Mouse (Mus musculus) gastrocnemius, postnatal 4 days (tissue): ENCODE data around the gene Map4k5. TPM values are rescaled to one million over a fixed set of nuclear protein-coding genes. Genes with fewer than 3 reads are reported as not detected.

Source experiments
- DNase-seq, 2 experiments: peaks; one replicate each; pipeline ENCODE4 v3.0.0; 2021 to 2022; ENCODE audit warnings: low spot score in 2 of 2, mixed read lengths in 2 of 2
- long read RNA-seq, 2 experiments: library from polyadenylated mRNA; stranded (forward); transcript quantifications; one replicate each; pipeline ENCODE4 v2.0.0; 2021
- total RNA-seq, 2 experiments: library from RNA; stranded (reverse); gene quantifications; 2 replicates each; pipeline ENCODE4 v1.2.3; 2021

The Map4k5 gene
- 10 to 100 TPM; 33.7 to 40.4 TPM for total RNA-seq
- long read RNA-seq, experiment 1, partial matches to known transcripts = 5 of 48 reads
- long read RNA-seq, experiment 1, other reads (novel, unspliced or antisense) = 43 of 48 reads
- long read RNA-seq, experiment 2, partial matches to known transcripts = 6 of 47 reads
- long read RNA-seq, experiment 2, other reads (novel, unspliced or antisense) = 41 of 47 reads

- peak; percentile 89 to 90 for DNase-seq
These were observed at the start of gene Map4k5, which contains the start of gene Atl1 for GRCm38 (mm10) chr12:69892371-69893251. Map4k5 (minus strand) TSS chr12:69893200. Atl1 (plus strand) TSS chr12:69892614.

DNA sequence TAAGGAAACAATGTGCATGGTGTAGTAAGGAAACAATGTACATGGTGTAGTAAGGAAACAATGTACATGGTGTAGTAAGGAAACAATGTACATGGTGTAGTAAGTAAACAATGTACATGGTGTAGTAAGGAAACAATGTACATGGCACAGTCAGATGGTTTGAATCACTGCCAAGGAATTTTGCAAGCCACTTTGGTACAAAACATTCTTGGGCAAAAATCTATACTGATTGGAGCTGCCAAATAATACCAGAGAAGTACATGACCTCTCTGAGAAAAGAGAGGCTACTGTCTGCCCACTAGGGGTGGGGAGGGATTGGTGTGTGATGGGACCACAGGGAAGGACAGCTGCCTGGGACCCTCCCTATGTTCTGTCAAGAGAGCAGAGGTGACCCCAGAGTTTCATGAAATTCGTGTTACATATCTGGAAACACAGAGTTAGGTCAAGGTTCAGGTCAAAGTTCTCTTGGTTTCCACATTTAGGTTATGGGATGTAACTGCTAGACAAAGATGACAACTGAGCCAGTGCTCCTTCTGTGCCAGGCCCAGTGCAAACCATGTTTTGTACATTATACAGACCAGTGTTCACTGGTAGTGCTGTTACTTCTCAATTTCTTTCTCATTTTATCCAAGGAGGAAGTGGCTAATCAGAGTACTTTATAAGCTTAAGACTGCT, 48.8 kb upstream of the Map4k5 start:
- DNase-seq = no peak

- no peak for DNase-seq
These were observed 46.3 kb upstream of the Map4k5 start for GRCm38 (mm10) chr12:69939291-69939690.

GRCm38 (mm10) chr12:69937731-69938130, 44.7 kb upstream of the Map4k5 start:
- DNase-seq = no peak

- no peak for DNase-seq
These were observed 33.7 kb upstream of the Map4k5 start for GRCm38 (mm10) chr12:69926716-69927115.

DNA sequence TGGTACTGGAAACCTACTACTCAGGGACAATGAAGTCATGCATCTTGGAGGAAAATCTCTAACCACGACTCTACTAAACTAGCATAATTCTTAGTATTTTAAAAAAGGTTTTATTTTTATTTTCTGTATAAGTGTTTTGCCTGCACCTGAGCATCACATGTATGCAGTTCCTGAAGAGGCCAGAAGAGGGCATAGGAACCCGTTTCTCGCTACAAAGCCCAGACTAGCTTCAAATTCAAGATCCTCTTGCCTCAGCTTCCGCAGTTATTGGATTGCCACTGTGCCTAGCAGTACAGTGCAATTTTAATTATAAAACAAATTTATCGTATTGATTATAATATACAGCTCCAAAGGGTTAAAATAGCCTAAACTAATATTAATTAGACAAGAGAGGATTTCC, 31.0 kb upstream of the Map4k5 start:
- DNase-seq = peak in 1 of 2 experiments; percentile 14

- no peak for DNase-seq
These were observed 30.6 kb upstream of the Map4k5 start for GRCm38 (mm10) chr12:69923603-69924002.

DNA sequence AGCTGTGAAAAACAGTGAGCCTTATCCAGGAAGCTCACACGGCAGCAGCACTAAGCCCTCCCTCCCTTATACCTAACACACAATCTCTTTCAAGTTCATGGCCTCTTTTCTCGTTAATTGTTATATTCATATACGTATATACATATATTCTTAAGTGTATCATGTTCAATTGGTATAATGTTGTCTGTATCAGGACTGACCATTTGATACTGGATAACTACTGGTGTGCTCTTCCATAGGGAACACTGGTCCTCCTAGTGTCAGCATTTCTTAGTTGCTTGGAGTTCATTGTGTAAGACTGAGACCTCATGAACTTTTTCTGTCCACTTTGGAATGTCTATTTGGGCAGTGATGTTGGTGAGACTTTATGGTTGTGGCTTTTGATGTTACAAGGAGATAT, 30.1 kb upstream of the Map4k5 start:
- no peak for DNase-seq

GRCm38 (mm10) chr12:69922099-69922498, 29.1 kb upstream of the Map4k5 start:
- no peak for DNase-seq

GRCm38 (mm10) chr12:69917870-69918269, 24.9 kb upstream of the Map4k5 start:
- DNase-seq = no peak

DNA sequence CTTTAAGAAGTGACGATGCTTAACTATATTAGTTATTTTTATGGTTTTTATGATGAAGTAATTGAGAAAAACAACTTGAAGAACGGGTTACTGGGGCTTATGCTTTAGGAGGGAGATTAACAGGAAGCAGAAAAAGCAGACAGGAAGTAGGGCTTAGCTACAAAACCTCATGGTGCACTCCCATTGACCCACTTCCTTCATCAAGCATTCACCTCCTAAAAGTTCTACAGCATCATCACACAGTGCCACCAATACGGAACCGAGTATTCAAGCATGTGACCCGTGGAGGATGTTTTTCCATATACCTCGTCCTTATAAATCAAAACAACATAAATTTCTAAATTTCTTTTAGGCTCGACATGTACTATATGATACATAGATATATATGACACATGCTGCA, 19.7 kb upstream of the Map4k5 start:
- DNase-seq = no peak

GRCm38 (mm10) chr12:69911906-69912305, 18.9 kb upstream of the Map4k5 start:
- DNase-seq = no peak

GRCm38 (mm10) chr12:69908511-69908900, 15.5 kb upstream of the Map4k5 start:
- no peak for DNase-seq

GRCm38 (mm10) chr12:69907667-69908510, 14.9 kb upstream of the Map4k5 start:
- peak in 1 of 2 experiments; percentile 34 for DNase-seq

DNA sequence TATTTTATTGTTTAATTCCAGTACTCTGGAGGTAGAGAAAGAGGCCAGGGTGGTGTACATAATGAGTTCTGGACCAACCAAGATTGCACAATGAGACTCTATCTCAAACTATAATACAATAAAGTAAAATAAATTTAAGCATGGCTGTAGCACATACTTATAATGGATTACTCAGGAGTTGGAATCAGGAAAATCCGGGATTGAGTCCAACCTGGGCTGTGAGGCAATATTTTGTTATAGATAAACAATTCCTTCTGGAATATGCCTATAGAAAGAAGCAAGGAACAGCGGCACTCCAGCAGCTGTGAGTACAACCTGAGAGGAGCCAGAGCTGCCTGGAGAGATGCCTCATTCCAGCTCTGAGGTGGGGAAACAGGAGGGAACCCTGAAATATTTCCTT, 12.0 kb upstream of the Map4k5 start:
- DNase-seq = no peak

GRCm38 (mm10) chr12:69898119-69898518, 5.1 kb upstream of the Map4k5 start:
- no peak for DNase-seq

GRCm38 (mm10) chr12:69895046-69895445, 2.0 kb upstream of the Map4k5 start:
- no peak for DNase-seq

GRCm38 (mm10) chr12:69893927-69894326, 927 bp upstream of the Map4k5 start:
- no peak for DNase-seq

DNA sequence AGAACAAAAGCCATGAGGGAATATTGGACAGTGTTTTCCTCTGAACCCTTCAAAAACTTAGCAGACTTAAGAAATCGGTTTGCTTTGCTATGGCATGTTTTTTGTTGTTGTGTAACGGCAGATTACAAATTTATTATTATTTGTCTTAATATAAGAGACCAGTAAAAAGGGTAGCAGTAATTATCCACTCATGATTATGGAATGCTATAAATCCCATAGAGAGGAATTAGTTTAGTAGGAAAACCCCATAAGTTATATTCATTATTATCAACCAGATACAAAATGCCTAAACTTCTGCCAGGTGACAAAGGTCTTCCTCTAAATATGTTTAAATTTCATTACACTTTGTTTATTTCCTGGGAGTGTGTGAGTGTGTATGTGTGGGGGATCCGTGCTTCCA, 1.3 kb downstream of the Map4k5 start:
- DNase-seq = no peak

GRCm38 (mm10) chr12:69890476-69890875, 2.5 kb downstream of the Map4k5 start:
- no peak for DNase-seq

GRCm38 (mm10) chr12:69890051-69890450, 2.9 kb downstream of the Map4k5 start:
- DNase-seq = no peak
